Mouse (Mus musculus) liver, embryonic 16.5 days (tissue): ENCODE measurements around the gene Ap2b1. TPM values are rescaled to one million over a fixed set of nuclear protein-coding genes. Genes with fewer than 3 reads are reported as not detected.
"Not testable (repeated sequence)": the region's sequence is repeated elsewhere in the genome, so short reads cannot be mapped to it uniquely, and the experiment has no call there.

Source experiments
- ATAC-seq: fragments of 200-750 bp; cut with Nextera tagmentation; 2 replicates; pipeline ENCODE4 v1.8.0; 2017; ENCODE audit warnings: low read depth, mild to moderate bottlenecking, moderate number of reproducible peaks, moderate library complexity
- H3K27ac ChIP-seq: fragments of 300-500 bp; sonication (generic); 2 replicates; pipeline ENCODE4 v1.5.1; 2014; ENCODE audit warnings: mild to moderate bottlenecking, low read length
- H3K27me3 ChIP-seq: fragments of 300-500 bp; sonication (generic); 2 replicates; pipeline ENCODE4 v1.6.1; 2014; ENCODE audit warnings: low read depth, low read length, mixed read lengths; ENCODE audit not compliant: control insufficient read depth, insufficient read depth
- H3K36me3 ChIP-seq: fragments of 300-500 bp; sonication (generic); 2 replicates; pipeline ENCODE4 v1.6.1; 2014; ENCODE audit warnings: mild to moderate bottlenecking; ENCODE audit not compliant: control insufficient read depth, insufficient read depth
- H3K4me1 ChIP-seq: fragments of 300-500 bp; sonication (generic); 2 replicates; pipeline ENCODE4 v1.6.1; 2014; ENCODE audit warnings: low read depth, low read length, mixed read lengths; ENCODE audit not compliant: control insufficient read depth
- H3K4me2 ChIP-seq: fragments of 300-500 bp; sonication (generic); 2 replicates; pipeline ENCODE4 v1.6.1; 2014; ENCODE audit warnings: low read depth, low read length, mixed read lengths
- H3K4me3 ChIP-seq: fragments of 300-500 bp; sonication (generic); 2 replicates; pipeline ENCODE4 v1.5.1; 2014; ENCODE audit warnings: low read depth, mild to moderate bottlenecking, low read length
- H3K9ac ChIP-seq: fragments of 300-500 bp; sonication (generic); 2 replicates; pipeline ENCODE4 v1.6.1; 2014; ENCODE audit warnings: low read depth, low read length
- H3K9me3 ChIP-seq: fragments of 300-500 bp; sonication (generic); replicated peaks from 2 replicates; pipeline ENCODE4 v1.6.1; 2016; ENCODE audit warnings: low read length; ENCODE audit not compliant: control insufficient read depth
- WGBS: fragments of 180-500 bp; shearing (Covaris S2); extraction: QIAGEN DNeasy Blood & Tissue Kit; methylation state at CpG from one replicate; pipeline ENCODE4 v1.1.7; 2014; ENCODE audit not compliant: insufficient replicate concordance; 5-methylcytosine and 5-hydroxymethylcytosine counted together
- polyA plus RNA-seq: library from polyadenylated mRNA; unstranded; fragments of >200 nt; fragmentation: Nextera tagmentation; extraction: Ambion mirVana; gene quantifications from 2 replicates; pipeline ENCODE4 v1.2.1, GENCODE M21; 2015

Gene Ap2b1
- polyA plus RNA-seq, 1 experiment from 2014 or later, result 21.7 TPM

DNA sequence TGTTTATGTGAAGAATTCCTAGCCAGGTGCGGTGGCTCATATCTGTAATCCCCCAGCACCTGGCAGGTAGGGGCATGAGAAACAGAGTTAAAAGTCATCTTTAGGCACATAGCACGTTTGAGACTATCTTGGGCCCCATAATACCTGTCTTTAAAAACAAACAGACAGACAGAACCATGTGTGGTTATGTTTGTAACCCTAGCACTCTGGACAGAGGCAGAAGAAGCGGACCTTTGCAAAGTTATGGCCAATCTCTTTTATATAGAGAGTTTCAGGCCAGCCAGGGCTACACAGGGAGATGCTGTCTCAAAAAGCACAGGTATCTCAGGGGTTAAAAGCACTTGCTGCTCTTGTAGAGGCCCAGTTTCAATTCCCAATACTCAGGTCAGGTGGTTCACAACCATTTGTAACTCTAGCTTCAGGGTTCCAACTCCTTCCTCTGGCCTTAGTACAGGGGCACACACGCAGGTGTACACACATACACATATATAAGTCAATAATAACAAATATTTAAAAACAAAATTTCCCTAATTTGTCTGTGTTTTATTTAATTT lies 8.0 kb downstream of the Ap2b1 start:
- no peak overlapping the region for H3K27ac ChIP-seq
- no peak overlapping the region for H3K9ac ChIP-seq
- ATAC-seq, result no peak
- WGBS, result 75% methylated on average over 4 of the region's 4 CpGs
- H3K4me3 ChIP-seq, result no peak overlapping the region
- H3K27me3 ChIP-seq, result no peaks in the 10 kb centered on the region
- no peak overlapping the region for H3K4me2 ChIP-seq
- H3K36me3 ChIP-seq, result no peaks in the 10 kb centered on the region; the same call in 1 of the 2 replicates
- H3K4me1 ChIP-seq, result peaks cover 12% of the 10 kb centered on the region
- H3K9me3 ChIP-seq, result no peaks in the 10 kb centered on the region

DNA sequence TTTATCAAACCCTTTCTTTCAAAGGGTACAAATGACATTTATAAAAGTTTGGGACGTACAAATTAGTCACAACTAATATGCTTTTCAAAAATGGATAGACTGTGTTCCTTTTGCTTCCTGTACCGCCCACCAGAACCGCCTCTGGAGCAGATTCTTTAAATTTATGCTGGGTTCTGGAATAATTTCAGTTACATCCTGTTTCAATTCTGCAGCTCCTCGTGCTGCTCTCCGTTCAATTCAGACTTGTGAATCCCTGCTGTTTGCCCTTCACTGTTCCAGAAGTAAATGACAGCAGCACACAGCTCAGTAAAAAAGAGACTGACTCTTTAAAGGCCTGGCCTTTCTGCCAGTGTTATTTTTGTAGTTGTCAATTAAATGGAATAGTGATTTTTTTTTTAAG lies 13.6 kb downstream of the Ap2b1 start:
- no peak for ATAC-seq
- Histone ChIP-seq H3K4me1 (no peaks in the 10 kb centered on the region), H3K4me3 (no peak overlapping the region), H3K9ac (no peak overlapping the region), H3K4me2 (no peak overlapping the region), H3K36me3 (peaks cover 4% of the 10 kb centered on the region; the same call in 1 of the 2 replicates), H3K9me3 (no peaks in the 10 kb centered on the region), H3K27me3 (no peaks in the 10 kb centered on the region), H3K27ac (no peak overlapping the region)
- 85% methylated on average over 5 of the region's 5 CpGs for WGBS

DNA sequence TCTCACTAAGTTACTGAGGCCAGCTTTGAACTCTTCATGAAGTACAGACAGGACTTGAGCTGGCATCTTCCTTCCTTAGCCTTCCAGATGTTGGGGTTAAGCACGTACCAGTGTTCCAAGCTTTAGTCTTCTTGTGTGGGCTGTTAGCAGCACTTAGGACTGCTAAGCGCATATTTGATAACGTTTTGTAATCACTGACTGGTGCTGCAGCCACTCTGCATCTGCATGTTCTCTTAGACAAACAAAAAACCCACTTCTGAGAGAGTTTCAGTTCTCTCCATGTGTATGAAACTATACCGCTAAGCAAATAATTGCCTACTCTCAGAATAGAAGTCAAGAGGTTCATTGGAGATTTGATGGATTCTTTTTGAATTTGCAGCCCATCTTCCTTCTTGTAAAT lies 20.2 kb downstream of the Ap2b1 start:
- H3K4me3 ChIP-seq, result no peak overlapping the region
- no peak overlapping the region for H3K4me2 ChIP-seq
- H3K36me3 ChIP-seq, result peaks cover 14% of the 10 kb centered on the region
- H3K9me3 ChIP-seq, result no peaks in the 10 kb centered on the region
- H3K4me1 ChIP-seq, result no peaks in the 10 kb centered on the region
- no peak overlapping the region for H3K9ac ChIP-seq
- H3K27me3 ChIP-seq, result no peaks in the 10 kb centered on the region
- WGBS, result 78% methylated on average over 4 of the region's 4 CpGs
- H3K27ac ChIP-seq, result no peak overlapping the region
- ATAC-seq, result no peak; the same call in 1 of the 2 replicates

DNA sequence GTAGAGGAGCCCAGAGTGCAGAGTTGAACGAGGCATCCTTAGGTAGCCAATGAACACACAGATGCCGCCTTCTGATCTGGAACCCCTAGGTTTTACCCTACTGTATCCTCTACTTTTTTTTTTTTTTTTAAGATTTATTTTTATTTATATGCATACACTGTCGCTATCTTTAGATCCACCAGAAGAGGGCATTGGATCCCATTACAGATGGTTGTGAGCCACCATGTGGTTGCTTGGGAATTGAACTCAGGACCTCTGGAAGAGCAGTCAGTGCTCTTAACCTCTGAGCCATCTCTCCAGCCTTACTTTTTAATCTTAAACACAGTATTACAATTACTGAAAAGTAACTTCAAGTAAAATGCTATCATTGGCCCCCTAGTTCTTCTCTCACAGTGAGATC lies 27.9 kb downstream of the Ap2b1 start:
- H3K9me3 ChIP-seq, H3K4me2 ChIP-seq, H3K4me3 ChIP-seq, ATAC-seq, H3K4me1 ChIP-seq, H3K27ac ChIP-seq, H3K9ac ChIP-seq, H3K27me3 ChIP-seq: not testable (repeated sequence)
- H3K36me3 ChIP-seq, result peaks cover 19% of the 10 kb centered on the region
- WGBS, result 83% methylated on average over 3 of the region's 3 CpGs

DNA sequence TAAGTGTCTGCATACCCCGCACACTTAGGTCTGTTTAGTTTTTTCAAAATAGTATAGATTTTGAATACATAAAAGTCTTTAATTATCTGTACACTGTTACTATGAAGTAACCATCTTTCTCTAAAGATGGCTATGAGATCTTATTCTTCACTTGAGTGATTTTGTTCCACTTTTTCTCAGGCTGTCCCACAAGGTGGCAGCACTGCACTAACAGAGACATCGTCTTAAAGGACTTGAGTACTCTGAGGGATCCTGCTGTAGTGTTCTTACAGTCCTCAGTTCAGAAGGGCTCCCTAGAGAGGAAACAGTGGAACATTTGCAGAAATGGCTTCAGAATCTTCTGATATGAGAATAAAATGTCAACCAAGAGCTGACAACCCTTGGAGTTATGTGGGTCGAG lies 28.6 kb downstream of the Ap2b1 start:
- Histone ChIP-seq H3K27ac (no peak overlapping the region), H3K9ac (no peak overlapping the region), H3K36me3 (peaks cover 12% of the 10 kb centered on the region), H3K4me1 (no peaks in the 10 kb centered on the region), H3K9me3 (no peaks in the 10 kb centered on the region), H3K4me2 (no peak overlapping the region), H3K4me3 (no peak overlapping the region), H3K27me3 (no peaks in the 10 kb centered on the region)
- no peak for ATAC-seq
- 59% methylated on average over 3 of the region's 3 CpGs for WGBS

DNA sequence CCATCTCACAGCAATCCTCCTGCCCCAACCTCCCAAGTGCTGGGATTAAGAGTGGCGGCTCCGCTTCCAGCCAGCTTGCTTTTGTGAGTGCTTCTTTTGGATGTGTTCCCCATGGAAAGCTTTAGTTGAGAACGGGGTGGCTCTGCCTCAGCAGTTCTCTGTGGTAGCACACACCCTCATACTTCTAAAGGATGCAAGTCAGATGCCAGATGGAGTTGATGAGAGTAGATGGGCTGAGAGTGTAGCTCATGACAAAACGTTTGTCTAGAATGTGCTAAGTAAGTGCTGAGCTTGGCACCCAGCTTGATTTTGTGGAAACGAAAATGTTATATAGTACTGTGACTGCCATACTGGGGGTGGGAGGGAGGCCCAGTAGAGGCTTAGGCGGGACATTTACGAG lies 37.0 kb downstream of the Ap2b1 start:
- Histone ChIP-seq H3K4me1 (no peaks in the 10 kb centered on the region), H3K9ac (no peak overlapping the region), H3K27me3 (no peaks in the 10 kb centered on the region), H3K36me3 (peaks cover 33% of the 10 kb centered on the region), H3K27ac (no peak overlapping the region), H3K9me3 (no peaks in the 10 kb centered on the region), H3K4me2 (no peak overlapping the region), H3K4me3 (no peak overlapping the region)
- no peak for ATAC-seq
- WGBS, result 87% methylated on average over 7 of the region's 7 CpGs

DNA sequence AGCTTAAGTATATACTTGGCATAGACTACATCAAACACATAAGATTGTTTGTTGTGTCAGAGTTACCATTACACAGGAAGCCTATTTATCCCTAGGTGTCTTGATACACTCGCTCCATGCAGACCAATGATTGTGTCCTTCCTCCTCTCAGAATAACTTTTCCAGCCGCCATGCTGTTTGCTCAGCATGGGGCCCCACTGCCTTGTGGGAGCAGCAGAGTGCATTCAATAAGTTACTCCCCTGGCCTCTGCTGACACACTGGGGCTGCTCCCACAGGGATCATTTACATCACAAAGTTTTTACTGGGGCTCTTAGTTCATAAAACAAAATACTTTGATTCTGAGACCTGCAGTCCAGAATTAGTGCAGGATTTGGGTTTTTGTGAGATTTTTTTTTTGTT lies 40.9 kb downstream of the Ap2b1 start:
- 84% methylated on average over 2 of the region's 2 CpGs for WGBS
- Histone ChIP-seq H3K9ac (no peak overlapping the region), H3K27ac (no peak overlapping the region), H3K9me3 (no peaks in the 10 kb centered on the region), H3K36me3 (peaks cover 50% of the 10 kb centered on the region), H3K27me3 (no peaks in the 10 kb centered on the region), H3K4me3 (no peak overlapping the region), H3K4me1 (no peaks in the 10 kb centered on the region), H3K4me2 (no peak overlapping the region)
- ATAC-seq, result no peak

DNA sequence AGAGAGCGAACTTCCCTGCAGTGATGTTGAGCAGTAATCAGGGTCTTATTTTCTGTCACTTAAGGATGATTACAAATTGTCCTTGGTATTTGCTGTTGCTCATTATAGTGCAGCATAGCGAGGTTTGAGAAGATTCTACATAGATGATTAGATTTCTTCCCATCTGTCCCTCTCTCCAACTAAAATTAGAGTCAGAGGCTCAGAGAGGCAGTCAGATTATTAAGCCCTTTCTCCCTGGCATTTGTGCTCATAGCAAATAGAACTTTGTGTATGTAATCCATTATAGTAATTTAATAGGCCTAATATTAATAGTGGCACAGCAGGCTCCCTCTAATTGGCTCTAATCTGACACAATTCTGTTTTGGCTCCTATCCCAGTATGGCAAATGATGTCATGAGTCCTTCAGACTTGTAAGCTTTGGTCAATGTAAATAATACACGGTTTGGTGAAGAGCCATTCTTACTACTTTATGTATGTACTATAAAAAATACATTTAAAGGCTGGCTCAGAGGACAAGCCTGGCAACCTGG lies 43.0 kb downstream of the Ap2b1 start:
- Histone ChIP-seq H3K27ac (no peak overlapping the region), H3K4me3 (no peak overlapping the region), H3K27me3 (no peaks in the 10 kb centered on the region), H3K9ac (no peak overlapping the region), H3K9me3 (no peaks in the 10 kb centered on the region), H3K4me2 (no peak overlapping the region), H3K4me1 (no peaks in the 10 kb centered on the region), H3K36me3 (peaks cover 48% of the 10 kb centered on the region)
- no peak for ATAC-seq
- WGBS, result 83% methylated on average over 3 of the region's 3 CpGs

DNA sequence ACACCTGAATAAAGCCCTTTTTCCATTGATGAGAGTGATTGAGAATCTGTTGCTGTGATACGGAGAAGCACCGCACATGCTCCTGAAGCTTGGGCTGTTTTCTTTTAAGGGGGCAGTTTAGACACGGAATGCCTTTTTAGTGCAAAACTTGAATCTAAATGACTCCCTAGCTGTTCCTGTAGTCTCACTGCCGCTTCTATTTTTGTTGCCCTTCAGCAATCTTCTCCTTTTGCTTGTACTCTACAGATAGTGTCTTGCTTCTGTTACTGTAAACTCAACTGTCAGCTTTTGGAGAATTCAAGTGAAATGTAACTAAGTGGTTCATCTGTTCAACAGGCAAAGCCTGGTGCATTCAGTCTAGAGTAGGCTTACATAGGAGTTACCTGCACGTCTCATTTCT lies 56.6 kb downstream of the Ap2b1 start:
- Histone ChIP-seq H3K27me3 (no peaks in the 10 kb centered on the region), H3K36me3 (peaks cover 10% of the 10 kb centered on the region; the same call in 1 of the 2 replicates), H3K27ac (no peak overlapping the region), H3K4me3 (no peak overlapping the region), H3K4me2 (no peak overlapping the region), H3K9ac (no peak overlapping the region), H3K4me1 (no peaks in the 10 kb centered on the region), H3K9me3 (no peaks in the 10 kb centered on the region)
- 86% methylated on average over 5 of the region's 5 CpGs for WGBS
- no peak for ATAC-seq
